Mouse (Mus musculus): ENCODE data around the gene Gprasp1. TPM values are rescaled to one million over a fixed set of nuclear protein-coding genes. Genes with fewer than 3 reads are reported as not detected.
"Not testable (repeated sequence)": the region's sequence is repeated elsewhere in the genome, so short reads cannot be mapped to it uniquely, and the experiment has no call there.

Gprasp1 gene
- 22.4 to 50.7 TPM (median 37.0 TPM) in 3 replicates for total RNA-seq (2017)

DNA sequence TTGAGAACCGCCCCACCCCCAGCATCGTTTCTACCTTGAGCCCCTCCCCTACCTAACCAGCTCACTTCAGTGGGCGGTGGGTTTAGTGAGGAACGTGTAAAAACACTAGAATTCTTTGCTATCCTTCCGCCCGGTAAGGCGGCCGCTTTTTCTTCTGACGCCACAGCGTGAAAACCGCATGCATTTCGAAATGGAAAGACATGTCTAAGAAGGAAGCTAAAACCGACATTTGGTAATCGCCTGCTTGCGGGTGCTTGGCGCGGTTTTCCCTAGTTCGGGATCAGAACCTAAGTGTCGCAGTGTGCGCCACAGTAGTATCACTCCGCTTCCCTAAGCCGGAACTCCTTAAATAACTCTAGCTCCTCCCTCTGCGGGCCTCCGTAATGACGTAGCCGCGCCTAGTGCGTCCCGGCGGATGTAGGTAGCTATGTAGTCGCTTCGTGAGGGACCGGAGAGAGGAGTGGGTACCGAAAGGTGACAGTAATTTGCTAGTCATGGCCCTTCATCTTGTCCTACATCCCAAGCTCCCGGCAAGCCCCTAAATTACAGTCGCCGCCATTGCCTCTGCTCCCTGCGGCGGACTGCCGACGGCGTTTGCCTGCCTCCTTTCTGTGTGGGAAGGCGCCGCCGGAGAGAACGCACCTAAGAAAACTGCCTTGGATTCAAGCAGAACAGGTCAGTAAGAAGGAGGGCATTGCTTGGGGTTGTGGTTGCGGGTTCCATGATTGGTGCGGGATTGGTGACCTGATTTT, at the start of gene Gprasp1, which contains the start of gene Armcx5:
TSS of gene Gprasp1 (plus strand) at position 430 of the 752 bp plus-strand sequence.
TSS of gene Armcx5 (plus strand) at position 430 of the 752 bp plus-strand sequence.
- ATAC-seq (replicated peaks; ENCODE audit: insufficient number of reproducible peaks, low FRiP score, low TSS enrichment, poor library complexity, severe bottlenecking): peak; percentile 99

GRCm38 (mm10) chrX:135693633-135694032, 48.9 kb upstream of the Gprasp1 start, which contains the start of gene Tcp11x2:
TSS of gene Tcp11x2 (minus strand) at chrX:135693790.
- ATAC-seq (replicated peaks; ENCODE audit: insufficient number of reproducible peaks, low FRiP score, low TSS enrichment, poor library complexity, severe bottlenecking): no peak

GRCm38 (mm10) chrX:135703111-135703510, 39.4 kb upstream of the Gprasp1 start:
- no peak for ATAC-seq (replicated peaks; ENCODE audit: insufficient number of reproducible peaks, low FRiP score, low TSS enrichment, poor library complexity, severe bottlenecking)

DNA sequence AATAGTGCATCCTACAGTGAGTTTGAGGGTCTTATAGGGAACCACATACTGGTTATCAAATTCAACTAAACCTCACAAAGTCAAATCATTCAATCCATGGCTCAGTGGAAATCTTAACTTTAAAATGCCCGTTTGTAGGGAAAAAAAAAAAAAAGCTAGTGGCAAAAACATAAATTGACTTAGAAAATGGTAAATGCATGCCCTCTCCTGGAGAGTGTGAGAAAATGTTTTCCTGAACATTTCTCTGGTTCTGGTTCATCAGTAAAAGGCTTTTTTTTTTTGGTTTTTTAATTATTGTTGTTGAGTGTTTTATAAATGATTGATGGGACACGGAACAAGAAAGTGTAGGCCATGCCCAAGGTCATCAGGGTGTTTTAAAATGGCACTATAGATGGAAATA, 38.2 kb upstream of the Gprasp1 start:
- ATAC-seq (replicated peaks; ENCODE audit: insufficient number of reproducible peaks, low FRiP score, low TSS enrichment, poor library complexity, severe bottlenecking): no peak

DNA sequence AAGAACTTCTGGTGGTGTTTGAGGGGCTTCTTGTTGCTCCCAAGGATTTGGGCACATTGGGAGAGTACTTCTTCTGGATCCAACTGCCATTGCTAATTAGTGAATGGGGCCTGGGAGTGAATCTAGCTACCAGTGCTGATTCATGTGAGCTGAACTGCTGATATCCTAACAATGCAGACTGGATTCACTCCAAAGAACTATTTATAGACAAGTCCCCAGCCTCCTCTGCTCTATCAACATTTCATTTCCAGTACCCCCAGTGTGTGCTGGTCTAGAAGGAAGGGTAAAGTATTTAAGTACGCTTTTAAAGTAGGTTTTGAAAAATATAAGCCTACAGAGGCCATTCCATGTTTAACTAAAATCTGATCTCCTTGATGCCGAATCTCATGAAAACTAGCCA, 29.7 kb upstream of the Gprasp1 start:
- no peak for ATAC-seq (replicated peaks; ENCODE audit: insufficient number of reproducible peaks, low FRiP score, low TSS enrichment, poor library complexity, severe bottlenecking)

GRCm38 (mm10) chrX:135725161-135725560, 17.4 kb upstream of the Gprasp1 start, which contains the start of gene Tmsb15a:
TSS of gene Tmsb15a (minus strand) at chrX:135725261.
- no peak for ATAC-seq (replicated peaks; ENCODE audit: insufficient number of reproducible peaks, low FRiP score, low TSS enrichment, poor library complexity, severe bottlenecking)

GRCm38 (mm10) chrX:135738730-135739520, 3.6 kb upstream of the Gprasp1 start:
- ATAC-seq (replicated peaks; ENCODE audit: insufficient number of reproducible peaks, low FRiP score, low TSS enrichment, poor library complexity, severe bottlenecking): peak; percentile 80

GRCm38 (mm10) chrX:135743056-135743355, 473 bp downstream of the Gprasp1 start:
- no peak for ATAC-seq (replicated peaks; ENCODE audit: insufficient number of reproducible peaks, low FRiP score, low TSS enrichment, poor library complexity, severe bottlenecking)

DNA sequence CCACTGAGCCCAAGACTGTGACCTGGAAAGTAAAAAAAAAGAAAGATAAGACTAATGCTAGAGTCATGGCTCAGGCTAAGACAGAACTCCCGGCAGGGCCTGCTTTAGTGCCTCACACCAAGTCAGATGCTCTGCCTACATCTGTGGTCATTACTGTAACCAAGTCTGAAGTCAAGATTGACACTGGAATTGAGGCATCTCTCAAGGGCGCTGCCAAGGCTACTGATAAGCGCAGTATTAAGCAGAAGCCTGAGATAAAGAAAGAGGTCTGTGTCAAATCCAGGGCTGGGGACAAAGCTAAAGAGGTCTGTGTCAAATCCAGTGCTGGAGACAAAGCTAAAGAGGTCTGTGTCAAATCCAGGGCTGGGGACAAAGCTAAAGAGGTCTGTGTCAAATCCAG, 2.8 kb downstream of the Gprasp1 start:
- ATAC-seq (replicated peaks; ENCODE audit: insufficient number of reproducible peaks, low FRiP score, low TSS enrichment, poor library complexity, severe bottlenecking): not testable (repeated sequence)

- ATAC-seq (replicated peaks; ENCODE audit: insufficient number of reproducible peaks, low FRiP score, low TSS enrichment, poor library complexity, severe bottlenecking): peak; percentile 63
These were observed 10.3 kb downstream of the Gprasp1 start for GRCm38 (mm10) chrX:135752832-135753231.

- no peak for ATAC-seq (replicated peaks; ENCODE audit: insufficient number of reproducible peaks, low FRiP score, low TSS enrichment, poor library complexity, severe bottlenecking)
These were observed 19.2 kb downstream of the Gprasp1 start for GRCm38 (mm10) chrX:135761707-135762106.

DNA sequence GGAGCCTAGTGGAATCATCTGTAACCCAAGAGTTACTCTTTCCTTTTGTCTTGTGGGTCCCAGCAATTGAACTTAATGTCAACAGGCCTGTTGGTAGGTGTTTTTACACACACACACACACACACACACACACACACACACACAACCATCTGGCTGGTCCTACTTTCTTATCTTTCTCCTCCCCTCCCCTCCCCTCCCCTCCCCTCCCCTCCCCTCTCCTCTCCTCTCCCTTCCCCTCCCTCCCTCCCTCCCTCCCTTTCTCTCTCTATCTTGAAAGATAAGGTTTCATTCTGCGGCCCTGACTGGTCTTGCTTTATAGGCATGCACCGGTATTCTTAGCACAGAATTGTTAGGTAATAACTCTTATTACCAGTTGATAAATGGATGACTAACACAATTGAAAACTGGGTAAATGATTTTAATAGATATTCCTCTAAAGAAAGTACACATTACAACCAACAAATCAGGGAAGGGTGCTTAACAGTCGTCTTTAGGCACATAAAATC, 25.6 kb downstream of the Gprasp1 start:
- no peak for ATAC-seq (replicated peaks; ENCODE audit: insufficient number of reproducible peaks, low FRiP score, low TSS enrichment, poor library complexity, severe bottlenecking)

- no peak for ATAC-seq (replicated peaks; ENCODE audit: insufficient number of reproducible peaks, low FRiP score, low TSS enrichment, poor library complexity, severe bottlenecking)
These were observed 26.0 kb downstream of the Gprasp1 start for GRCm38 (mm10) chrX:135768565-135768964.

- ATAC-seq (replicated peaks; ENCODE audit: insufficient number of reproducible peaks, low FRiP score, low TSS enrichment, poor library complexity, severe bottlenecking): no peak
These were observed 49.0 kb downstream of the Gprasp1 start for GRCm38 (mm10) chrX:135791536-135791935.

DNA sequence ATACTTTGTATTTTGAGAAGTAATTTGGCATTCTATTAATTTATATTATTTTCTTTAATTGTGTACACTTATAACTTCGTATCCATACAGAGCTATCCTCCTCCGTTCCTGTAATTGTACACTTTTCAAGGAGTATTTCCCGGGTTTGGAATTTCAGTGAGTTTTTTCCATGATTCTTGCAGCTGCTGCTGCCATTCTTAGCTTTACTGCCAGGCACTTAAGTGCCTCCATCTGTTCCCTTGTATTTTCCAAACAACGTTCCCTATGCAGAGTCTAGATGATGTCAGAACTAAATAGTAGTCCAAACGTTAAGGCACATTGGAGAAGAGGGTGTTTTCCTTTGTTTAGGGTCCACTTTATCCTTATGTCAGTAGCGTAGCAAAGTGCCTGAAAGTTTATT, 49.8 kb downstream of the Gprasp1 start:
- ATAC-seq (replicated peaks; ENCODE audit: insufficient number of reproducible peaks, low FRiP score, low TSS enrichment, poor library complexity, severe bottlenecking): no peak

DNA sequence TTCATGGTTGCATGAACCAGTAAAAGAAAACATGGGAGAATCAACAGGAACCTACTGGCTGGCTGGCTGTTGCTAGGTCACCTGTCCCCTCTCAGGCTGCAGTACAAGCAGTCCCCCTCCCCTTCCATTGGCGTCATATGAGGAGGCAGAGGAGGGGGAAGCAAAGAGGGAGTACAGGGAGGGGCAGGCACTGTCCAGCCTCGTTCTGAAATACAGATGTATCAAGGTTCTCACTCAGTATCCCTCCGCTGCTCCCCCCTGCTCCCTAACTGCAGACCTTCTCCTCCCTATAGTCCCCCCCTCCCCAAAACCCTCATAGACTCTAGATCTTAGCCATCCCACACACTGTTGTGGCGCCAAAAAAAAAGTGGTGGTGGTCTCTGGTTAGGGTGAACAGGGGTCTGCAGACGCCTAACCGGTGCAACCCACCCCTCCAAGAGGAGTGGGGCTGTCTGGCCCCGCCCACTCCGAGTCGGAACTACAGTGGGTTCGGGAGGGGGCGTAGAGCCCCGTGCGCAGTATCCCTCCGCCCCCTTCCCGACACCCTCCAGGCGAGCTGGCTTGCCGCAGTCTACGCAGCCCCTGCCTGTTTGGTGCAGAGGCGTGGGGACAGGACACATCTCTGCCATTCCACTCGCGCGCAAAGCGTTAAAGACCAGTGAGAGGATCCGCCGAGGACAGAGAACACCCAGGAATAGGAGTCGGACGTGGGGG, 53.2 kb downstream of the Gprasp1 start:
- not testable (repeated sequence) for ATAC-seq (replicated peaks; ENCODE audit: insufficient number of reproducible peaks, low FRiP score, low TSS enrichment, poor library complexity, severe bottlenecking)

- not testable (repeated sequence) for ATAC-seq (replicated peaks; ENCODE audit: insufficient number of reproducible peaks, low FRiP score, low TSS enrichment, poor library complexity, severe bottlenecking)
These were observed 54.0 kb downstream of the Gprasp1 start for GRCm38 (mm10) chrX:135796305-135797211.

DNA sequence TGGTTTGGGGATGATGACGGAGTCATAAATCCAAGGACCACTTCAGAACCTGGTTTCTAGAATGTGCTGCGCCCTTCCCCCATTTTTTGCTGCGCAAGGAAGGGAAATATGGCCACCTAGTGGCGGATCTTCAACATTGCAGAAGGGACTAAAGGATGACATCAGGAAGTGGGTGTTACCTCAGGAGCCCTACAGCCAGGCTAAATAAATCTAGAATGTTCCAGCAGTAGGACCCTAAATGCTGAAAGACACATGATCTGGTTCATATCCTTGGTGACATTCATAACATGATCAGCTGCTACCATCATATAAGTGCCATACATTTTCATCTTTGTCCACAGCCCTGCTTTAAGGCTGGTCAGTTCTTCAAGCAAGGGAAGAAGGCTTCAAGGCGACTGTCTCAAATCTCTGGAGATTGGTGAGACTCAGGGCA, 54.7 kb downstream of the Gprasp1 start, which contains the start of gene Bhlhb9:
TSS of gene Bhlhb9 (plus strand) at position 383 of the 433 bp plus-strand sequence.
- peak; percentile 63 for ATAC-seq (replicated peaks; ENCODE audit: insufficient number of reproducible peaks, low FRiP score, low TSS enrichment, poor library complexity, severe bottlenecking)
